Mouse (Mus musculus) frontal cortex, postnatal 25 days (tissue): ENCODE results near the gene Ccnb1ip1.

ENCODE experiments used
- DNase-seq, 2 experiments: peaks; one replicate each; pipeline ENCODE4 v3.0.0; 2022; ENCODE audit warnings: low spot score in 2 of 2

Ccnb1ip1 gene

DNA sequence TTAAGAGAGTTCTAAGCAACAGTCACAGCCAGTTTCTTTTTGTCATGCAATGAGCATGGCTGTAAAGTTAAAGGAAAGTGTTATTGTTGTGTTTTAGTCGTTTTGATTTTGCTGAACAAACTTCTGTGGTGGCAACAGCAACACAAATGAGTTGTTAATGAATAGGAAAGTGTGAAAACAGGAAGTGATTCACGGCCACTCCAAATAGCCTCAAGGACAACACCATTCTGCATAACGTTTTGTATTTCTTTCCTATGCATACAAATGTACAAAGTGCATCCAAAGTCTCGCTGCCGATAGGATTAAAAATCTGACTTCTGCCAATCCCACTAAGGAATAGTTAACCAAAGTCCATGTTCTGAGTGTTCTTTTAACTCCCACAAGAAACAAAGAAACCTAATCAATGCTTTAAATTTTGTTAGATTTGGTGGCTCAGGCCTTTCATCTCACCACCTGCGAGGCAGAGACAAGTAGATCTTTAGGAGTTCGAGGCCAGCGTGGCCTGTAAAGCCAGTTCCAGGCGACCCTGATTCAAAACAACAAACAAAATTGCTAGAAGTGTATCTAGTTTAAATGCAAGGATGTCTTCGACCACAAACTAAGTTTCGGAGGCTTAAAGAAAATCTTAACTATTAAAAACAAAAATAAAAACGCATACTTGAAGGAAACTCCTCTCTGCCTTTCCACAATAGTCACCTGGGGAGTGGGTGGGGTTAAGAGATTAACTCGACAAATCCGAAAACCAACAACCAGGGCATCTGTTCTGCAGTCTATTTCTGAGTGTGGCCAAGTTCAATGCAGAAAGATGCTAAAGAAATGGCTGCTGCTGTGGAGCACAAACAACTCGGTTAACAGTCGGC lies 22.9 kb downstream of the Ccnb1ip1 start:
- DNase-seq: no peak

DNA sequence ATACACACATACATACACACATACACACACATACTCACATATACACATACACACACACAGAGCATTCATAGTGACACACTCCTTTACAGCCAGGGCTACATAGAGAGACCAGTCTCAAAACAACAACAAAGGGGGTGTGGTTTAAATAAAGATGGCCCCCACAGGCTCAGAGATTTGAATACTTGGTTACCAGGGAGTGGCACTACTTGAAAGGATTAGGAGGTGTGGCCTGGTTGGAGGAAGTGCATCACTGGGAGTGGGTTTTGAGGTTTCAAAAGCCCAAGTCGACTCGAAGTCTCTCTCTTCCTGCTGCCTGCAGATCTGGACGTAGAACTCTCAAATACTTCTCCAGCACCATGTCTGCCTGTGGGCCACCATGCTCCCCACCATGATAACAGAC lies 25.4 kb downstream of the Ccnb1ip1 start:
- no peak for DNase-seq

DNA sequence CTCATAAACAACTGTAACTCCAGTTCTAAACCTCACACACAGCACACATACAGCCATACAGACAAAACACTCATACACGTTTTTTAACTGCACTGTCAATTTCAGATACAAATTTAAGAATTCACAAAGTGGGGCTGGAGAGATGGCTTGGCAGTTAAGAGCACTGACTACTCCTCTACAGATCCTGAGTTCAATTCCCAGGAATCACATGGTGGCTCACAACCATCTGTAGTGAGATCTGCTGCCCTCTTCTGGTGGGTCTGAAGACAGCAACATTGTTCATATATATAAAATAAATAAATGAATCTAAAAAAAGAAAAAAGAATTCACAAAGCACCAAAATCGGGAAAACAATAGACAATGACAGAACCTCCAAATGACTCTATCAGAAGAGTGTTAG lies 36.2 kb downstream of the Ccnb1ip1 start:
- DNase-seq: no peak

DNA sequence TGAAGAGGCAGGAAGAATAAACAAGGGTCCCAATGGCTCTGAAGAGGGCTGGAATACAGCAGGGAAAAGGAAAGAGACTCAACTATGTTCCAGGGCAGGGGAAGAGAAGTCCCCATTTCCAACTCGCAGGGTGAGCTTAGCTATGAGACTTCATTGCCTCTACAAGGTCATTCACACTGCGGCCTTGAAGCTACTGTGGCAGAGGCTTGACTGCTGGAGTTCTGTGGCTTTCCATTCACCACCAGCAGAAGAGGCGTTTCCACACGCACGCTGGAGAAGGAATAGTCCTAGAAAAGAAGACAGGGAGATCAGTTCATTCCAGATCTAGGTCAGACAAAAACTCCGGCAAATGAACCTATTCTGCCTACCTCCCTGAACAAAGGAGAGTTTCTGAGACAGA lies 41.8 kb downstream of the Ccnb1ip1 start:
- DNase-seq: no peak

DNA sequence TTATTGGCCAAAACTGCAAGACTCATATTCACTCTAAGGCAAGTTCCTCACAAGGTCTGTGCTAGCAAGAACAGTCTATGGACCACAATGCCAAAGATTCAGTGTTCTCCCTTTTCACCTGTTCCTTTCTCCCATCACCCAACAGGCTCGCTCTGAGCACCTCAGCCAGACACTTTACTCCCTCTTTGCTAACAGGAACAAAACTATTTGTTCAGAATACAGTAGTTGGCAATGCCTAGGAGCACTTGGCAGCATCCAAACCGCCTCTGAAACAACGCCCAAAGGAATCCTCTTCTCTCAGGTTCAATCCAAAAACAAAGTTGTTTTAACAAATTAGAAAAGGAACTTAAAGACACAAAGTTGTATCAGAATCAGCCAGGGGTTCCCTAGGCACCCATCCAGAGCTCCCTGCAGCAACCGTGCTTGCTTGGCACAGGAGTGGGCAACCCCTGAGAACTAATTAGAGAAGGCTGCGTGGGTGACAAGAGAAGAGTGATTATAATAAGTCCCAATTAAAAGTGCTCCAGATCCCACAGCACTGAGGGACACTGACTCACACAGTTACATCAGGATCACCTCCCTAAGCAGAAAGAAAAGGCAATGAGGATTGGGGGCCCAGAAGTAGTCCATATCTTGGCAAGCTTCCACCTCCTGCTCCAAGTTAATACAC lies 49.0 kb downstream of the Ccnb1ip1 start:
- no peak for DNase-seq

DNA sequence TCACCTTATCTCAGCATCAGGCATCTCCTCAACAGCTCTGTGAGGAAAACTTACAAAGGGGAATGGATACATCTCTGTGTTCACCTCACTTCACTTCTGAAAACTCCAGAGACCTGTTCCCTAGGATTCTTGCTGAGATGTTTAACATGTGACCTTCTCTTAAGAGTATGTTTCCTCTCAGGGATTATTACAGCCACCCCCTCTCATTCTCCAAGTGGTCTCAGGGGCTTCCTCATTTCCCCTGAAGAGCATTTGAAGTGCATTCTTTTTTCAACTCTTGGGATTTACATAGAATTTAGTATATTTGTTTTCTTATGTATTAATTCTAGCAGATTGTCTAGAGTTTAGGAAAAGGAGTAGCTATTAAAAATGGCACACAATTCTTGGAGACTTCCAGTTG lies 62.5 kb downstream of the Ccnb1ip1 start, which contains the start of gene Olfr749:
Olfr749 (minus strand) TSS at position 101 of the 400 bp plus-strand sequence.
- no peak for DNase-seq

DNA sequence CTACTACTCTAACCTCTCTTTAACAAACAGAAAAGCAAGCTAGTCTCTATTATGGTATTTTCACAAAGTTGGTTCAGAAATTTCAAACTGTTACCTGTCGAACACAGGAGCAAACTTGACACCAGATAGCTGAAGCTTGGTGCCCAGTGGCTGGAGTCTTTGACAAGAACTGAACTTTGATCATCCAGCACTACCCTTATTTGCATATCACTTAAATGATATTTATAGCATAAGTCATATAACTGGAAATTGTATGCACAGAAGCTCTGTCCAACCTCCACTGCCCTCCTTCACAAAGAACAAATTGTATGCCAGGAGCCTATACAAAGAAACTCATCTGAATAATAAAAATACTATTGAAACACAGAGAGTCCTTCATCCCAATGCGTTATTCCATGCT lies 65.9 kb downstream of the Ccnb1ip1 start:
- no peak for DNase-seq

DNA sequence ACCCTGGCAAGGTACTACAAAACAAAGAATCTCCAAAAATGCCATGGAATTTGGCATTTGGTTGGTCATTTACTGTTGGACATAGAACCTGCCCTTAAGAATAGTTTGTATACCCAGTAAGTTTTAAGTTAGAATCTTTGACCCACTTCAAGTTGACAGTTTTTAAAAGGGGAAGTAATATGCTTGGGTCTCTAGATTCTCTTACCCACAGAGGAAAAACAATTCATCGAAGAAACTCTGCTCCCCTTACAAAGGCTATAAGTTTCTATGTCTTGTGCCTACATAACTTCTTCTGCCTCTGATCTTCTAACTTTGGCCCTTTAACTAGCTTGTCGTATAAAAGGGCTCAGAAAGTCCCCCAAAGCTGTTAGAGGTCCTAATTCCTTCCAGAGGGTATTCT lies 67.2 kb downstream of the Ccnb1ip1 start:
- no peak for DNase-seq
